Mouse (Mus musculus): ENCODE measurements around the gene Strip2.
A peak's percentile ranks its signal among the peaks of the same experiment; 100 is the strongest.

Gene Strip2

GRCm38 (mm10) chr6:29998140-29998539 lies 81.3 kb downstream of the Strip2 start:
- Histone ChIP-seq H3K27me3 (ENCODE audit: insufficient read depth, low read length) (peaks cover 17% of the 10 kb centered on the region), H3K4me3 (replicated peaks; ENCODE audit: low read length) (peak overlapping the region; percentile 57), H3K36me3 (ENCODE audit: insufficient read depth, low read length) (no peaks in the 10 kb centered on the region), H3K4me1 (replicated peaks; ENCODE audit: low read depth, low read length) (peaks cover 30% of the 10 kb centered on the region), H3K9me3 (ENCODE audit: low read length) (no peaks in the 10 kb centered on the region)
- no peak for TF ChIP-seq CTCF (conservative IDR thresholded peaks at IDR 0.05; ENCODE audit: low read length)
- no peak for TF ChIP-seq NANOG (IDR thresholded peaks at IDR 0.05; ENCODE audit: borderline replicate concordance, low read length)
- TF ChIP-seq POU5F1 (IDR thresholded peaks at IDR 0.05; ENCODE audit: borderline replicate concordance, low read length), result no peak

- Histone ChIP-seq H3K4me3 (replicated peaks; ENCODE audit: low read length) (peak overlapping the region; percentile 57), H3K9me3 (ENCODE audit: low read length) (no peaks in the 10 kb centered on the region), H3K27me3 (ENCODE audit: insufficient read depth, low read length) (peaks cover 16% of the 10 kb centered on the region), H3K36me3 (ENCODE audit: insufficient read depth, low read length) (no peaks in the 10 kb centered on the region), H3K4me1 (replicated peaks; ENCODE audit: low read depth, low read length) (peaks cover 30% of the 10 kb centered on the region)
- no peak for TF ChIP-seq POU5F1 (IDR thresholded peaks at IDR 0.05; ENCODE audit: borderline replicate concordance, low read length)
- TF ChIP-seq CTCF (conservative IDR thresholded peaks at IDR 0.05; ENCODE audit: low read length), result no peak
- TF ChIP-seq NANOG (IDR thresholded peaks at IDR 0.05; ENCODE audit: borderline replicate concordance, low read length), result no peak
Observed at GRCm38 (mm10) chr6:29998771-29999170, 82.0 kb downstream of the Strip2 start.

- TF ChIP-seq POU5F1 (IDR thresholded peaks at IDR 0.05; ENCODE audit: borderline replicate concordance, low read length) (no peak), CTCF (conservative IDR thresholded peaks at IDR 0.05; ENCODE audit: low read length) (no peak), NANOG (IDR thresholded peaks at IDR 0.05; ENCODE audit: borderline replicate concordance, low read length) (no peak)
- no peak overlapping the region for H3K4me3 ChIP-seq (replicated peaks; ENCODE audit: low read length)
- H3K27me3 ChIP-seq (ENCODE audit: insufficient read depth, low read length), result no peaks in the 10 kb centered on the region
- no peaks in the 10 kb centered on the region for H3K36me3 ChIP-seq (ENCODE audit: insufficient read depth, low read length)
- peaks cover 16% of the 10 kb centered on the region for H3K4me1 ChIP-seq (replicated peaks; ENCODE audit: low read depth, low read length)
- H3K9me3 ChIP-seq (ENCODE audit: low read length), result no peaks in the 10 kb centered on the region
Observed at GRCm38 (mm10) chr6:30002628-30003027, 85.8 kb downstream of the Strip2 start.

- Histone ChIP-seq H3K4me1 (replicated peaks; ENCODE audit: low read depth, low read length) (no peaks in the 10 kb centered on the region), H3K4me3 (replicated peaks; ENCODE audit: low read length) (no peak overlapping the region), H3K36me3 (ENCODE audit: insufficient read depth, low read length) (no peaks in the 10 kb centered on the region), H3K27me3 (ENCODE audit: insufficient read depth, low read length) (no peaks in the 10 kb centered on the region), H3K9me3 (ENCODE audit: low read length) (no peaks in the 10 kb centered on the region)
- no peak for TF ChIP-seq CTCF (conservative IDR thresholded peaks at IDR 0.05; ENCODE audit: low read length)
- TF ChIP-seq NANOG (IDR thresholded peaks at IDR 0.05; ENCODE audit: borderline replicate concordance, low read length), result no peak
- no peak for TF ChIP-seq POU5F1 (IDR thresholded peaks at IDR 0.05; ENCODE audit: borderline replicate concordance, low read length)
Observed at GRCm38 (mm10) chr6:30005851-30006250, 89.0 kb downstream of the Strip2 start.

- H3K36me3 ChIP-seq (ENCODE audit: insufficient read depth, low read length), result no peaks in the 10 kb centered on the region
- no peaks in the 10 kb centered on the region for H3K9me3 ChIP-seq (ENCODE audit: low read length)
- TF ChIP-seq CTCF (conservative IDR thresholded peaks at IDR 0.05; ENCODE audit: low read length), result no peak
- no peak for TF ChIP-seq NANOG (IDR thresholded peaks at IDR 0.05; ENCODE audit: borderline replicate concordance, low read length)
- TF ChIP-seq POU5F1 (IDR thresholded peaks at IDR 0.05; ENCODE audit: borderline replicate concordance, low read length), result no peak
- H3K27me3 ChIP-seq (ENCODE audit: insufficient read depth, low read length), result no peaks in the 10 kb centered on the region
- H3K4me3 ChIP-seq (replicated peaks; ENCODE audit: low read length), result no peak overlapping the region
- peaks cover 12% of the 10 kb centered on the region; the same call in 1 of the 2 replicates for H3K4me1 ChIP-seq (replicated peaks; ENCODE audit: low read depth, low read length)
Observed at GRCm38 (mm10) chr6:30009204-30009603, 92.4 kb downstream of the Strip2 start.
